Mouse (Mus musculus) kidney, adult 2 months (tissue): ENCODE measurements around the gene Knstrn. TPM values are rescaled to one million over a fixed set of nuclear protein-coding genes. Genes with fewer than 3 reads are reported as not detected.

Source experiments
- DNase-seq: peaks from one replicate; pipeline ENCODE4 v3.0.0; 2021
- H3K27ac ChIP-seq: fragments of 200-500 bp; 2 replicates; pipeline ENCODE4 v1.5.1; 2012; ENCODE audit warnings: low read depth, low read length, control low read depth, inconsistent platforms; ENCODE audit not compliant: insufficient read depth
- H3K27me3 ChIP-seq: fragments of 200-500 bp; replicated peaks from 2 replicates; pipeline ENCODE4 v1.6.1; 2012; ENCODE audit warnings: mild to moderate bottlenecking, moderate library complexity, low read length, inconsistent platforms; ENCODE audit not compliant: control insufficient read depth, insufficient read depth
- H3K36me3 ChIP-seq: fragments of 200-500 bp; 2 replicates; pipeline ENCODE4 v1.6.1; 2012; ENCODE audit warnings: mild to moderate bottlenecking, moderate library complexity, low read length, inconsistent platforms; ENCODE audit not compliant: control insufficient read depth, insufficient read depth
- H3K4me1 ChIP-seq: fragments of 200-500 bp; 2 replicates; pipeline ENCODE4 v1.6.1; 2011; ENCODE audit warnings: low read length; ENCODE audit not compliant: control insufficient read depth, insufficient read depth
- H3K4me3 ChIP-seq: fragments of 200-500 bp; 2 replicates; pipeline ENCODE4 v1.5.1; 2011; ENCODE audit warnings: mild to moderate bottlenecking, low read depth, low read length, control low read depth; ENCODE audit not compliant: insufficient read depth
- CTCF ChIP-seq: fragments of 200-500 bp; conservative IDR thresholded peaks from 2 replicates; pipeline ENCODE4 v1.5.1; 2011; ENCODE audit warnings: low read depth, mild to moderate bottlenecking, control low read depth, low read length, moderate library complexity, mixed read lengths; ENCODE audit not compliant: insufficient read depth, insufficient read length
- POLR2A ChIP-seq: fragments of 200-500 bp; IDR thresholded peaks from one replicate; pipeline ENCODE4 v1.6.1; 2011; ENCODE audit warnings: low read depth, low read length, control low read depth
- WGBS: fragments of 180-500 bp; shearing (Covaris S2); methylation state at CpG from one replicate; pipeline ENCODE4 v1.1.7; 2018; 5-methylcytosine and 5-hydroxymethylcytosine counted together
- polyA plus RNA-seq: library from polyadenylated mRNA; depleted of rRNA; stranded (reverse); fragments of >200 nt; gene quantifications from 2 replicates; pipeline ENCODE4 v1.2.3, GENCODE M21; 2012

Gene Knstrn
- polyA plus RNA-seq, 1 experiment: 0.61 TPM

DNA sequence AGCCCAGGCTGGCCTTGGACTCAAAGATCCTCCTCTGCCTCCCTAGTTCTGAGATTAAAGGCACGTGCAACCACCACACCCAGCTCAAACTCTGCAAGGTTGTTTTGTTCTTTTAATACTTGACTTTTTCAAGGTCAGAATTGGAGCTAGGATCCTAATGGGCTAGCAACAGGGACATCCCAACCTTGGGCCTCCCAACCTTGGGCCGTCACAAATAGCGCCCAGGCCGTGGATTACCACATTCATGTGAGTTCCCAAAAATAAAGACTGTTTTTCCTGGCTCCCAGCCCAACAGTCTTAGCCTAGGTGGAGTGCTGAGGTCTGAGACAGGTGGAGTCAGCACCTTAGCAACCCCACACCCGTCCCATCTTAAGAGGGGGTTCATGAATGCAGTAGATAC, 68.2 kb downstream of the Knstrn start:
- Histone ChIP-seq H3K27me3 (no peaks in the 10 kb centered on the region), H3K4me1 (peaks cover 6% of the 10 kb centered on the region; the same call in 1 of the 2 replicates), H3K36me3 (no peaks in the 10 kb centered on the region), H3K27ac (no peak overlapping the region), H3K4me3 (no peak overlapping the region)
- no peak for TF ChIP-seq CTCF
- no peak for TF ChIP-seq POLR2A
- DNase-seq: no peak
- WGBS: 60% methylated on average over 5 of the region's 5 CpGs

DNA sequence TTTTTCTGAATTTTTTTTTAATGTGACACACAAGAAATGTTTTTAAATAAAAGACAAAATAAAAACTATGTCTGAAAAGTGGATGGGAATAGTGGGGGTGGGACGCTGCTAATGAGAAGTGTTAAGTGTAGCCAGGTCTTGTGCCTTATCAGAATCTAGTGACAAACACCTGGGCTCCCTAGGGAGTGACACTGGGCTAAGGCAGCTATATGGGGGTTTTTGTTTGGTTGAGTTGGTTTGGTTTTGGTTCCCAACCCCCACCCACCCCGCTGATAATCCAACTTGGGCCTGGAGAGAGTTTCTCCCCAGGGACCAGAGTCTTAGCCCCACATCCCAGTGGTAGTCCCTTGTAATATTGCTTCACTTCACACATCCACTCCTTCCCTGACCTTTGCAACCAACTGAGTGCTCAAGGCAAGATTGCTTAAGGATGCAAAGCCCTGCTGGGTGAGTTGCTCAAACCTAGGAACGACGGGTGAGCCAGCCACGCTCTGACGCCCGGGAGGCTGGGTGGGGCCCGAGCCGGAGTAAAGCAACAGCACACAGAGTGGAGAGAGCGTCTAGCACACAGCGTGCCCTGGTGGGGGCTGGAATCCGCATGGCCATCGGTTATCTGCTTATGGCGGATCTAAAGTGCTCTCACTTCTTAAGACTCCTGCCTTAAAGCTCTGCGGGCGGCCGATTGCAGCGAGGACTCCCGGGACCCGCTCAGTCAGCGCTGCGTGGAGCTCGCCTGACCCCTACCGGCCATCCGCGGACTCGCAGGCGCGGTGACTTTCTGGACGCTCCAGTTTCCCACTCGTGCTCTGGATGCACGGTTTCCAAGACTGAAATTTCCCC, 69.3 kb downstream of the Knstrn start:
- Histone ChIP-seq H3K36me3 (no peaks in the 10 kb centered on the region), H3K27ac (no peak overlapping the region), H3K4me1 (peaks cover 6% of the 10 kb centered on the region; the same call in 1 of the 2 replicates), H3K27me3 (no peaks in the 10 kb centered on the region), H3K4me3 (peak overlapping the region; percentile 16)
- WGBS: 4% methylated on average over 32 of the region's 32 CpGs
- peak; percentile 86 for DNase-seq
- TF ChIP-seq POLR2A: no peak
- TF ChIP-seq CTCF: peak; percentile 97

DNA sequence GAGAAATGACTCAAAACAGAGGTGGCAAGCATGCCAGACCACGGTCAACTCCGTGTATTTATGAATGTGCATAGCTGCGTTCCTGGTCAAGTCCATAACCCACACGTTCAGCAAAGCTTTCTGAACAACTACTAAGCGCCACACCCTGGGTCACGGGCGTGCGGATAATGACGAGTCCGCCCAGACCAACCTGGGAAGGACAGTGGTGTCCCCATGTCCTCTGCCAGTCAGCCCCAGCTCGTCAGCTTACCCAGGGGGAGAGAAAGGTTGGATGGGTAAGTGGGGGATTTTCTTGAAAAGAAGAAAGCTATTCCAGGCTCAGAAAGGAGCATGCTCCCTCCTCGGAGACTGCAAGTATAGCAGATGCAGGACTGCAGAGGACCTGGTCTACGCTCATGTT, 73.6 kb downstream of the Knstrn start:
- no peaks in the 10 kb centered on the region for H3K27me3 ChIP-seq
- H3K27ac ChIP-seq: no peak overlapping the region
- no peak for DNase-seq
- H3K4me1 ChIP-seq: no peaks in the 10 kb centered on the region; the same call in 1 of the 2 replicates
- H3K36me3 ChIP-seq: no peaks in the 10 kb centered on the region
- WGBS: 67% methylated on average over 13 of the region's 13 CpGs
- no peak overlapping the region for H3K4me3 ChIP-seq
- TF ChIP-seq POLR2A: no peak
- no peak for TF ChIP-seq CTCF

DNA sequence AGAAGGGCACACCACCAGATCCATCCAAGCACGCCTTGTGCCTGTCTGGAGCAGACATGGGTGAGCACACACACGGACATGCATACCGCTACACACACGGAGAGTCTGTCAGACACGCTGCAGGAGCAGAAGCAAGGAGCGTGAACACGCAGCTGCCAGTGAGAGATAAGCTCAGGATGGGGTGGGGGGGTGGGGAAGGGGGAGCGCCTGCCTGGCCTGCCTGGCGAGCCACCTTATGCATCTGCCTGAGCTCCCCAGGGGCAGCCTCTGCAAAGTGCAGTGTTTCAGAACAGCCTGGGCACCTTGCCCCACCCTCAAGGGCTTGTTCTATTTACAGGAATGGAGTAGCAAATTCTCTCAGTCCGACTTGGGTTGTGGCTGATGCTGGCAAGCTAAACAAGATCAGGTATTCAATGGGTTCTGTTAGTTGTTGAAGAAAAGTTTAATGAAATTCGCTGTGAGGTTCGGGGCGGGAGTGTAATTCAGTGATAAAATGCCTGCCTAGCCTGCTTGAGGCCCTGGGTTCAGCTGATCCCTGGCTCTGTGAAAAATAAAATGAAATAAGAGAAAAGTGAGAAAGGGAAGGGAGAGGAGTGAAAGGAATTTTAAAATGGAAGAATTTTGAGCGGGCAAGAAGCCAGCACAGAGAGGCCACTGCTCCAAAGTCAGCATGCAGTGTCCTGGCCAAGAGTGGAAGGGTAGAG, 74.2 kb downstream of the Knstrn start:
- Histone ChIP-seq H3K4me1 (no peaks in the 10 kb centered on the region; the same call in 1 of the 2 replicates), H3K4me3 (no peak overlapping the region), H3K27ac (no peak overlapping the region), H3K36me3 (no peaks in the 10 kb centered on the region), H3K27me3 (no peaks in the 10 kb centered on the region)
- DNase-seq: no peak
- WGBS: 30% methylated on average over 14 of the region's 14 CpGs
- TF ChIP-seq CTCF: no peak
- no peak for TF ChIP-seq POLR2A

DNA sequence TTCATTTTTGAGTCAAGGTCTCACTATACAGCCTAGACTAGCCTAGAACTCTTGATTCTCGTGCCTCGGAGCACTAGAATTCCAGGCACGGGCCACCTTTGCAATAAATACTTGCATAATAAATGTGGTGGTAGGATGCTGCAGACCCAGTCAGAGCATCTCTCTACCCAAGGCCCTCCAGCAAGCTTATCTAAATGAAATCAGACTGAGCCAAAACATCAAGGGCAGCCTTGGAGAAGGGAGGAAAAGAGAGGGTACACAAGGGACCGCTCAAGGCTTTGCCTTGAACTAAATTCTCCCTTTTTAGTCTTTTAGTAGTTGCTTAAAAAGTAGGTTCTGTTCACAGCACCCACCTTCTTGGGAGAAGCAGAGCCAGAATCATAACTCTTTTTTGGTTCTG, 77.4 kb downstream of the Knstrn start:
- DNase-seq: no peak
- no peaks in the 10 kb centered on the region for H3K27me3 ChIP-seq

DNA sequence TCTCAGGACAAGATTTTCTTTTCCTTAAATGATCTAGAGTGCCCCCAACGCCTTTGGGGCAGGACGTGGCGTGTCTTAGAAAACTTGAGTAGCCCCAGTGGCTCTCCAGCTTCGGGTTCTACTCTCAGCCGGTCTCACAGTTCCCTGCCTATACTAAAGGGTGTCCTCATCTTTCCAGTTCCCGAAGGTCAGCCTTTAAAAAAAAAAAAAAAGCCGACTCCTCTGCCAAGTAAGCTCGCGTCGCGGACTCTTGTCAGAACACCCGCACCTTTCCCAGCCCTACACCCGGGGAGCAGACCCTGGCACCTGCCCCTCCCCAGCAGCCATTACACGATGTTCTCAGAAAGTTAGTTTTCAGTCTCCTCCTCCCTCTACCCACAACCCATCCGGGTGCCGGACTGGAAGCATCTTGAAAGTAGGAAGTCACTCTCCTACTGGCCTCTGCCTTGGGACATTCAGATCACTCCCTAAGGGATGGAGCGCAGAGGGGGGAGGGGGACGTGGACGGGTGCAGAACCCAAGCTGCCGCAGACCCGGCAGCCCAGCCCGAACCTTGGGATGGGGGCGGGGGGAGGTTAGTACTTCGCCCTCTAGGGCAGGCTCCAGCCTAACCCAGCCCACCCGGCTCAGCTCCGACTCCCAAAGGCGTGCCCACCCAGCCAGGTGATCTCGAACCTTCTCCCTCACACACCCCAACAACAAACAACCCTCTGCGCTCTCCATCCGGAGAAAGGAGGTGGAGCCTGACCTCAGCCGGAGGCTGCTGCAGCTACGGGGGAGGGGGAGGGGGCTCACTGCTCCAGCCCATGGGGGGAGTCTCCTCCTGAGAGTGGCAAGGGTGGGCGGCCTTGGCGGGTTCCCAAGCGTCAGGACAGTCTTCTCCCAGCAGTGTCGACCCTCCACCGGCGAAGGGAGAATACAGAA, 82.4 kb downstream of the Knstrn start:
- TF ChIP-seq CTCF: no peak
- no peak for TF ChIP-seq POLR2A
- peak; percentile 53 for DNase-seq
- H3K27ac ChIP-seq: no peak overlapping the region
- WGBS: 4% methylated on average over 38 of the region's 38 CpGs
- no peaks in the 10 kb centered on the region for H3K36me3 ChIP-seq
- H3K27me3 ChIP-seq: no peaks in the 10 kb centered on the region
- no peaks in the 10 kb centered on the region for H3K4me1 ChIP-seq
- H3K4me3 ChIP-seq: peak overlapping the region; percentile 27

More for the DNA sequence above, 77.4 kb downstream of the Knstrn start:
- WGBS: 82% methylated on average over 4 of the region's 4 CpGs
- no peaks in the 10 kb centered on the region; the same call in 1 of the 2 replicates for H3K4me1 ChIP-seq
- H3K4me3 ChIP-seq: no peak overlapping the region
- no peak for TF ChIP-seq POLR2A
- no peak overlapping the region for H3K27ac ChIP-seq
- H3K36me3 ChIP-seq: no peaks in the 10 kb centered on the region
